In genomic region chr12:37633286-37633685, GRCm38 (mm10) we compare ENCODE assay signal across 15 mouse cellular contexts.
"Had no signal": no experiment of that assay in that cellular context is flagged by ENCODE, and none has a peak within 500 bp of the region (broad histone marks: within the 10 kb centered on the region; RNA-seq: fewer than 3 reads in every experiment).

No protein-coding gene starts in this region.

- H3K4me1 ChIP-seq: limb, embryonic 15.5 days; liver, embryonic 13.5 days; midbrain, embryonic 10.5 days; midbrain, embryonic 15.5 days; neural tube, embryonic 13.5 days; stomach, embryonic 15.5 days had no signal

- H3K27ac ChIP-seq: left cerebral cortex, adult 2 months; limb, embryonic 15.5 days; liver, embryonic 13.5 days; midbrain, embryonic 10.5 days; midbrain, embryonic 15.5 days; neural tube, embryonic 13.5 days; stomach, embryonic 15.5 days had no signal

- DNase-seq: kidney, adult 8-10 months; kidney, postnatal 25 days; liver, embryonic 13.5 days; liver, postnatal 0 days; lung, postnatal 36 days; retina, postnatal 1 day; thymus, postnatal 36 days had no signal

- H3K9ac ChIP-seq: limb, embryonic 15.5 days; liver, embryonic 13.5 days; liver, postnatal 0 days; midbrain, embryonic 15.5 days; neural tube, embryonic 13.5 days; stomach, embryonic 15.5 days had no signal

- H3K4me2 ChIP-seq: limb, embryonic 15.5 days; liver, embryonic 13.5 days; midbrain, embryonic 15.5 days; neural tube, embryonic 13.5 days; stomach, embryonic 15.5 days had no signal

- ATAC-seq: inflammation-experienced regulatory T-cells, adult 6 months; intestine, postnatal 0 days; liver, postnatal 0 days; midbrain, embryonic 15.5 days had no signal

- H3K27me3 ChIP-seq: limb, embryonic 15.5 days; liver, embryonic 13.5 days; midbrain, embryonic 15.5 days; neural tube, embryonic 13.5 days; stomach, embryonic 15.5 days had no signal

- H3K4me3 ChIP-seq: left cerebral cortex, adult 2 months; limb, embryonic 15.5 days; liver, embryonic 13.5 days; midbrain, embryonic 10.5 days; midbrain, embryonic 15.5 days; neural tube, embryonic 13.5 days; stomach, embryonic 15.5 days had no signal

- H3K9me3 ChIP-seq: limb, embryonic 15.5 days; liver, embryonic 13.5 days; midbrain, embryonic 10.5 days; midbrain, embryonic 15.5 days; neural tube, embryonic 13.5 days; stomach, embryonic 15.5 days had no signal

- H3K36me3 ChIP-seq: limb, embryonic 15.5 days; liver, embryonic 13.5 days; midbrain, embryonic 10.5 days; midbrain, embryonic 15.5 days; neural tube, embryonic 13.5 days; stomach, embryonic 15.5 days had no signal
